Mouse (Mus musculus): ENCODE results near the gene Grk2.
A peak's percentile ranks its signal among the peaks of the same experiment; 100 is the strongest.

GRCm38 (mm10) chr19:4301735-4302651 is 4.0 kb downstream of the Grk2 start:
- TF ChIP-seq CTCF (IDR thresholded peaks at IDR 0.05; ENCODE audit: extremely low read depth, insufficient read depth, low read length), result no peak
- TF ChIP-seq POLR2A (IDR thresholded peaks at IDR 0.05; ENCODE audit: extremely low read depth, insufficient read depth, low read length), result 0 out of 2 replicates have a peak, but pooled peaks have one; percentile 12
